Mouse (Mus musculus) embryonic facial prominence, embryonic 14.5 days (tissue): ENCODE results near the gene Slc8a1. TPM values are rescaled to one million over a fixed set of nuclear protein-coding genes. Genes with fewer than 3 reads are reported as not detected.

Experiments
- ATAC-seq: fragments of 200-750 bp; cut with Nextera tagmentation; 2 replicates; pipeline ENCODE4 v1.8.0; 2017; ENCODE audit warnings: low read depth, moderate number of reproducible peaks, moderate TSS enrichment
- DNase-seq: peaks from one replicate; pipeline ENCODE4 v3.0.0-alpha.2; 2015; ENCODE audit warnings: low spot score
- H3K27ac ChIP-seq: fragments of 300-500 bp; sonication (generic); replicated peaks from 2 replicates; pipeline ENCODE4 v1.5.1; 2014; ENCODE audit warnings: low read depth, mild to moderate bottlenecking, low read length, moderate library complexity
- H3K27me3 ChIP-seq: fragments of 300-500 bp; sonication (generic); replicated peaks from 2 replicates; pipeline ENCODE4 v1.6.1; 2014; ENCODE audit warnings: low read length; ENCODE audit not compliant: control insufficient read depth, insufficient read depth
- H3K36me3 ChIP-seq: fragments of 300-500 bp; sonication (generic); 2 replicates; pipeline ENCODE4 v1.6.1; 2014; ENCODE audit warnings: low read length, mixed read lengths; ENCODE audit not compliant: control insufficient read depth, insufficient read depth
- H3K4me1 ChIP-seq: fragments of 300-500 bp; sonication (generic); 2 replicates; pipeline ENCODE4 v1.6.1; 2014; ENCODE audit warnings: antibody characterized with exemption, low read length; ENCODE audit not compliant: control insufficient read depth, insufficient read depth
- H3K4me2 ChIP-seq: fragments of 300-500 bp; sonication (generic); 2 replicates; pipeline ENCODE4 v1.6.1; 2014; ENCODE audit warnings: low read depth, mild to moderate bottlenecking, low read length, moderate library complexity, mixed read lengths
- H3K4me3 ChIP-seq: fragments of 300-500 bp; sonication (generic); 2 replicates; pipeline ENCODE4 v1.5.1; 2014; ENCODE audit warnings: low read depth, mild to moderate bottlenecking, low read length
- H3K9ac ChIP-seq: fragments of 300-500 bp; sonication (generic); 2 replicates; pipeline ENCODE4 v1.6.1; 2014; ENCODE audit warnings: low read depth, mild to moderate bottlenecking, low read length, moderate library complexity, mixed read lengths
- H3K9me3 ChIP-seq: fragments of 300-500 bp; sonication (generic); 2 replicates; pipeline ENCODE4 v1.6.1; 2016; ENCODE audit warnings: low read length; ENCODE audit not compliant: control insufficient read depth
- WGBS: fragments of 180-500 bp; shearing (Covaris S2); extraction: QIAGEN DNeasy Blood & Tissue Kit; methylation state at CpG from one replicate; pipeline ENCODE4 v1.1.7; 2014; 5-methylcytosine and 5-hydroxymethylcytosine counted together
- polyA plus RNA-seq: library from polyadenylated mRNA; unstranded; fragments of >200 nt; fragmentation: Nextera tagmentation; extraction: Ambion mirVana; gene quantifications from 2 replicates; pipeline ENCODE4 v1.2.1, GENCODE M21; 2014

Slc8a1 gene
- polyA plus RNA-seq, 1 experiment from 2014 or later = 4.6 TPM

DNA sequence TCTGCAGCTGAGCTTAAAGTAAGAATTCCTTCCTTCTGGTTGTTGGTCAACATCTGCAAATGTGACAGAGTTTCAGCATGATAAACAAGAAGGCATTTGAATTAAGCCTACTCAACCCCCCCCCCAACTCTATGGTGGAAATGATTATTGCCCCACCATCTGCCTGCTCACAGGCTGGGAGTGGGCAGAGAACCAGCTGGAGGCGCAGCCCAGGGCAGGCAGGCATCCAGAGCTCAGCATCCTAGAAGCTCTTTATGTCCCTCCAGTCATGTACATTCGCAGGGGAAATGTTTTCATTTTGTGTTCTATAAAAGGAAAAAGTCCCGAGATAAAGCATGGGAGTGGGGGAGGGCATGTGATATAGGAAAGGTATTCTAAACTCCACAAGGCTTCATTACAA lies 235.4 kb downstream of the Slc8a1 start:
- Histone ChIP-seq H3K27ac (no peak overlapping the region), H3K4me3 (no peak overlapping the region), H3K4me2 (no peak overlapping the region), H3K9ac (no peak overlapping the region), H3K27me3 (no peaks in the 10 kb centered on the region), H3K4me1 (no peaks in the 10 kb centered on the region), H3K9me3 (no peaks in the 10 kb centered on the region), H3K36me3 (no peaks in the 10 kb centered on the region)
- ATAC-seq (no peak), DNase-seq (no peak)
- 75% methylated on average over 3 of the region's 3 CpGs for WGBS

DNA sequence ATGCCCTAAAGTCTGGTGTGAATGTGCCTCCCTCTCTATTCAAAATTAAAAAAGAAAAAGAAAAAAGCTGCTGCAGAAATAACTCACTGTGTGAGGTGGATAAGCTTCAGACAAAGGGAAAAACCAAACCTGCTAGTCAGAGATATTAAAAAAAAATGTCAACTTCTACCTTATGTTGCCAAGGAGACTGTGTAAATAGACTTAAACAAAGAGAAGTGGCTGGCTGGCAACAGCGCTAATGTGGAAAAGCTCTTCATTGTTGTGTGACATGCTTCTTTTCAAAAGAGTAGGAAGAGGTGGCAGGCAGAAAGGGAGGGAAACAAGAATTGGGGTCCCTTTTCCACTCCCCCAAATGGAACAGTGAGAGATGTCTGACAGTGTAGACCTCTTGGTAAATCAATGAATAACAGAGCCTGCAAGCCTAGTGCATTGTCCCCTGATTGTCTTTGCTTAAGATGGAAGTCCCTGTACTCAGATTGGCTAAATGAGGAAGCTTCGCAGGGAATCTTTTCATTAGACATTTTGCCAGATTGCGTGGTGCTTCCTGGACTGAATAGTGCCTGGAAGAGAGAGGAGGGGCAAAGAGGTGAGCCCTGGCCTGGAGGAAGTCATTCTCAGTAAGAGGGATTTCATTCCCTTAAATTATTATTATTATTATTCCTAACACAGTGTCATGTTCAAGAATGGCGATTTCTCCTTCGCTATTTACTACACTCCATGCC lies 237.3 kb downstream of the Slc8a1 start:
- ATAC-seq (0 out of 2 replicates have a peak, but pooled peaks have one; percentile 47), DNase-seq (peak; percentile 50)
- Histone ChIP-seq H3K36me3 (no peaks in the 10 kb centered on the region), H3K27me3 (no peaks in the 10 kb centered on the region), H3K9me3 (no peaks in the 10 kb centered on the region), H3K9ac (no peak overlapping the region), H3K27ac (no peak overlapping the region), H3K4me1 (no peaks in the 10 kb centered on the region), H3K4me2 (no peak overlapping the region), H3K4me3 (no peak overlapping the region)
- WGBS = 85% methylated on average over 5 of the region's 5 CpGs

DNA sequence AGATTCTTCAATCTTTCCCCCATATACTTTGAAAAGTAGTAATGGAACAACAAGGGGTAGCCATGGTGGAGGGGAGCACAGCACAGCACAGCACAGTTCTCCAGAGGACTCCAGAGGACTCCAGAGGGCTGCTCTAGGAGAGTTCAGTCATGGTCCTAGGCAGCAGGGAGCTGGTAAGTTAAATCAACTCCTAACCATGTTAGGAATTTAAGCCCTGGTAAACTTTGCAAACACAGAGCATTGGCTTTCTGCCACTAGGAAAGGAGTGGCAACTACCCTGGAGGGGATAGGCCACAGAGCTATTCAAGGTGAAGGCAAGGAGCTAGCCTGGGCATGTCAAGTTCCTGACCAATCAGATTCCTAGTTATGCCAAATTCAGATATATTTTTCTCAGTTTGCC lies 240.3 kb downstream of the Slc8a1 start:
- Histone ChIP-seq H3K9me3 (no peaks in the 10 kb centered on the region), H3K4me1 (no peaks in the 10 kb centered on the region), H3K36me3 (no peaks in the 10 kb centered on the region), H3K27ac (no peak overlapping the region), H3K9ac (no peak overlapping the region), H3K4me3 (no peak overlapping the region), H3K4me2 (no peak overlapping the region), H3K27me3 (no peaks in the 10 kb centered on the region)
- peak; percentile 53; the same call in 1 of the 2 replicates for ATAC-seq
- DNase-seq = peak; percentile 29

DNA sequence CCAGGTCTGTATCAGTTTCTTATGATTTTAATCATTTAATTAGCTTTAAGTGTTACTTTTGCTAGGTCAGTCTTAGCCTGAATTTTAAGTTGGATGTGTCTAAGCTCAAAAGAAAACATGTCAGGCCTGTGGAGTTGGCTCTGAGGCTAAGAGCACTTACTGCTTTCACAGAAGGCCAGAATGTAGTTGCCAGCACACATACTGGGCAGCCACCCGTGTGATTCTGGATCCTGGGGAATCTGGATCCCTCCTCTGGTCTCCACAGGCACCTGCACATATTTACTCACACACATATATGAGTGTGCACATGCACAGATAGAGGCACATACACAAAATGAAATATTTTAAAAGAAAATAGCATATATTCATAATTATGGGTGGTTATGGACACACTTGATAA lies 241.6 kb downstream of the Slc8a1 start:
- Histone ChIP-seq H3K27ac (no peak overlapping the region), H3K36me3 (no peaks in the 10 kb centered on the region), H3K4me3 (no peak overlapping the region), H3K9me3 (no peaks in the 10 kb centered on the region), H3K9ac (no peak overlapping the region), H3K4me1 (no peaks in the 10 kb centered on the region), H3K4me2 (no peak overlapping the region), H3K27me3 (no peaks in the 10 kb centered on the region)
- DNase-seq (no peak), ATAC-seq (no peak)
- 66% methylated on average over 1 of the region's 1 CpGs for WGBS

DNA sequence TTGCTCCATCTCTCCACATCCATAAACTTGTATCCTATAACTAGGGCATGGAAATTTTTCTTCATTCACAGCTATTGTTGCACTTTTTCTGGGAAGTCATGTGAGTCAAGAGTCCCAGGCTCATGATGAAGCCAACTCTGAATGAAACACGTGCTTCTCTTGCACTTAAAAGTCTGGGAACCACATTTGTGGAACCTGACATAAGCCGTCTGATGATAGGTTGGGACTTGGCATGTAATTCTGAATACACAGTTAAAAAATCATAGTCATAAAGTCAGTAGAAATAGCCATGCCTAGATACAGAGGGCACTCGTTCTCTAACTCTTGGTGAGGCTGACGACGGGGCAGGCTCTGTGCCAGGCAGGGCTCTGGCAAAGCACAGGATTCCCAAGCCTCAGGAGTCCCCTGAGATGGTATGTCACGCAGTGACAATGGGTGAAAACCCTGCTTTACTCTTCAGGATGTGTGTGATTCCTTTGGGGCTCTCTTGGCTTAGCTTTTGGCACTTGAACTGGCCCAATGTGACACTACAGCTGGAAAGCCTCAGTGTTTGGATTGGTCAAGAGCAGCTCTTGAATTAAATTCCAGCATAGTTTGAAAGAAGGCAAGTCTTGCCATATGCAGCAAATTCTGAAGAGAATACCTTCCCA lies 245.8 kb downstream of the Slc8a1 start:
- DNase-seq = no peak
- no peak overlapping the region for H3K27ac ChIP-seq
- no peaks in the 10 kb centered on the region for H3K27me3 ChIP-seq
- no peak overlapping the region for H3K4me2 ChIP-seq
- no peaks in the 10 kb centered on the region for H3K36me3 ChIP-seq
- no peaks in the 10 kb centered on the region for H3K4me1 ChIP-seq
- H3K4me3 ChIP-seq = no peak overlapping the region
- WGBS = 76% methylated on average over 6 of the region's 6 CpGs
- no peak for ATAC-seq
- no peak overlapping the region for H3K9ac ChIP-seq
- no peaks in the 10 kb centered on the region for H3K9me3 ChIP-seq

DNA sequence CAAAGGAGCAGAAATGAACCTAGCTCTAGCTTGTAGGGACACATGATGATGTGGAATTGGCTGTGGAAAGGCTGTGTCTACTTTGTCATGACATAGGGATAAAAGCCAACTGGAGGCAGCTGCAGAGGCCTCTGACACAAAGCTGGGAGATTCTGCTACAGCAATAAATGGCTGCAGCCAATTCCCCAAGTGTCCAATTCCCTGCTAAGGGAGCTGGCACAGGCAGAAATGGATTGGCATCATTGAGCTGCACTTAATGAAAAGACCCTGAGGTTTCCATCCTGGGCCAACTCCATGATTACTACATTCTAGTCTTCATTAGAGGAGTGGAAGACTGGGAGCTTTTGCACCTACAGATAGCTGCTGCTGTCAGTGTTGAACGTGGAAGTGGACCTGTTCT lies 251.8 kb downstream of the Slc8a1 start:
- H3K27ac ChIP-seq = no peak overlapping the region
- H3K9me3 ChIP-seq = no peaks in the 10 kb centered on the region
- H3K4me1 ChIP-seq = no peaks in the 10 kb centered on the region
- WGBS = 85% methylated on average over 1 of the region's 1 CpGs
- H3K4me3 ChIP-seq = no peak overlapping the region
- H3K27me3 ChIP-seq = no peaks in the 10 kb centered on the region
- ATAC-seq (no peak), DNase-seq (no peak)
- H3K36me3 ChIP-seq = no peaks in the 10 kb centered on the region
- H3K9ac ChIP-seq = no peak overlapping the region
- no peak overlapping the region for H3K4me2 ChIP-seq

DNA sequence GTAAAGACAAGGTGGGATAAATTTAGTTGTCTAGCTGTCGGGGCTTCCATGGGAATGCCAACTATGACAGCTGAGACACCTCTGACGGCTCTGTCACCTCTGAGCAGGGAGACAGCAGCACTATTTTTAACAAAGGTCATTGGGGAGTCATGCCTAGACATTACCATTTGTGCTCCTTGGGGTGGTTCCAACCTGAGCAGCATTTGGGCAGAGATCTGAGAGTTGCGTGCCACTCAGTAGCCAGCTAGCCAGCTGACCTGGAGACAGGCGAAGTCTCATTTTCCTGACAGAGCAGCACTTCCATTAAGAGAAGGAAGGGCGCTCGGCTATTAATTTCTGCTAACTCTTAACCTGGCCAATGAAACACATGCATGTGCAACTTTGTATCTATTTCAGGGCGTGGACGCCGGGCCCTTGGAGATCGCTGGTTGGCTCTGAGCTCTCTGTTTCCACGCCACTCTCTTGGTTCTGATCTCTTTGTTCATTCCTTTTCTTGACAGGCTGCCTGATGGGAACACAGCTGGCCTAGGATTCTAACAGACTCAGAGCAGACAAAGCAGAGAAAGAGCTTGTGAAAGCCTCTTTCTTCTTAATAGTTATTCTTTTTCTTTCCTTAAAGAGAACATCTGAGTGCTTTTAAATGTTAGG lies 256.2 kb downstream of the Slc8a1 start:
- ATAC-seq (peak; percentile 23; the same call in 1 of the 2 replicates), DNase-seq (peak; percentile 30)
- H3K27ac ChIP-seq = no peak overlapping the region
- no peak overlapping the region for H3K4me2 ChIP-seq
- H3K9me3 ChIP-seq = no peaks in the 10 kb centered on the region
- no peak overlapping the region for H3K4me3 ChIP-seq
- no peak overlapping the region for H3K9ac ChIP-seq
- H3K27me3 ChIP-seq = no peaks in the 10 kb centered on the region
- WGBS = 74% methylated on average over 11 of the region's 11 CpGs
- H3K36me3 ChIP-seq = no peaks in the 10 kb centered on the region
- peaks cover 10% of the 10 kb centered on the region for H3K4me1 ChIP-seq

DNA sequence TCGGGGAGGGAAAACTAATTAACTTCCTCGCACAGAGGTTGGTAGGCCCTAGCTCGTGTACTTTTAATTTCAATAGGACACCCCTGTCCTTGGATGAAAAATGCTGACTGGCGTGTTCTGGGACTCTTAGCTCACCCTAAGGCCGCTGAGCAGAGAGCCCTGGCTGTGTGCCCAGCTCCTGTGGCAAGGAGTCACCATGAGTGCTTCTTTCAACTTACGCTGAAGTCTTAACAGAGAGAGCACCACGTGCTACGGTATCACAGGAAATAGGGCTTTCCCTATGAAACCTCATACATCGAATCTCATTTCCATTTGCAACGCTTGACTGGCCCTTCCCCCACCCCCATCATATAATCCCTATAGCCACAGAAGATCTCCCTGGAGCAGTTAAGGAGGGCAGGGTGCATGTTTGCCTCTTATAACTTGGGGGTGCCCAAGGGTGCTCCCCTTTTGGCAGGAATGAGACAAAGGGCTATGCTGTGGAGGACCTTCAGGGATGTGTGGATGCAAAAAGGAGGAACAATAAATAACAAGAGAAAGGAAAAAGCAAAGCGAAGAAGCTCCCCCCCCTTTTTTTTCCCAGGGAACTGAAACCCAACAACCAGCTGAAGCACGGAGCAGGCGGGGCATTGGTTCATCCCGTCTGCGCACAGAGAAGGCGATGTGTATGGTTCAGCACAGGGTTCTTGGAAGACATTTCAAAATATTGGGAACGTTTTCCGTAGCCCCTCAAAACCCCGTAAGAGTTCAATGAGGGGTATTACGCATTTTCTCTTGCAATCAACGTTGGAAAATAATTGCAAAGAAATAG lies 257.6 kb downstream of the Slc8a1 start:
- no peak overlapping the region for H3K27ac ChIP-seq
- no peaks in the 10 kb centered on the region for H3K36me3 ChIP-seq
- WGBS = 56% methylated on average over 21 of the region's 21 CpGs
- no peaks in the 10 kb centered on the region for H3K9me3 ChIP-seq
- H3K9ac ChIP-seq = no peak overlapping the region
- DNase-seq (peak; percentile 93), ATAC-seq (peak; percentile 95)
- peaks cover 10% of the 10 kb centered on the region for H3K4me1 ChIP-seq
- H3K27me3 ChIP-seq = no peaks in the 10 kb centered on the region
- peak overlapping the region; percentile 35 for H3K4me2 ChIP-seq
- no peak overlapping the region; the same call in 1 of the 2 replicates for H3K4me3 ChIP-seq
